Mouse (Mus musculus): ENCODE measurements at regions not wholly inside any gene's neighbourhood (a gene's known extent, or its start where the extent isn't known, plus 50 kb on each side); places are given as distances from the start of the nearest gene placed in this dataset.

GRCm38 (mm10) chr14:74352286-74352685 is 288.4 kb upstream of the Htr2a start:
- intact Hi-C loops (cut with DNase I): no loop called here

GRCm38 (mm10) chr14:74358730-74359444 is 281.8 kb upstream of the Htr2a start:
- intact Hi-C loops (cut with DNase I): no loop called here

More at GRCm38 (mm10) chr14:74352286-74352685, 288.4 kb upstream of the Htr2a start:
- peak in 1 of 2 experiments; percentile 9 for DNase-seq

GRCm38 (mm10) chr14:74359663-74360552 is 280.7 kb upstream of the Htr2a start:
- DNase-seq: no peak
- intact Hi-C loops (cut with DNase I): no loop called here

More at GRCm38 (mm10) chr14:74358730-74359444, 281.8 kb upstream of the Htr2a start:
- no peak for DNase-seq

GRCm38 (mm10) chr14:74384481-74384880 is 256.2 kb upstream of the Htr2a start:
- intact Hi-C loops (cut with DNase I): no loop called here

GRCm38 (mm10) chr14:74392419-74392818 is 248.2 kb upstream of the Htr2a start:
- intact Hi-C loops (cut with DNase I): no loop called here
- DNase-seq: no peak

More at GRCm38 (mm10) chr14:74384481-74384880, 256.2 kb upstream of the Htr2a start:
- no peak for DNase-seq

- intact Hi-C loops (cut with DNase I): no loop called here
- DNase-seq: no peak
Measured at GRCm38 (mm10) chr14:74397202-74397601, 243.4 kb upstream of the Htr2a start.

GRCm38 (mm10) chr14:74409441-74409840 is 231.2 kb upstream of the Htr2a start:
- intact Hi-C loops (cut with DNase I): no loop called here
- no peak for DNase-seq

GRCm38 (mm10) chr14:74428226-74428625 is 212.4 kb upstream of the Htr2a start:
- intact Hi-C loops (cut with DNase I): no loop called here
- peak; percentile 1 to 10 for DNase-seq

GRCm38 (mm10) chr14:74464027-74464682 is 176.5 kb upstream of the Htr2a start:
- intact Hi-C loops (cut with DNase I): no loop called here
- DNase-seq: no peak

- DNase-seq: no peak
- intact Hi-C loops (cut with DNase I): no loop called here
Measured at GRCm38 (mm10) chr14:74495504-74495903, 145.1 kb upstream of the Htr2a start.

GRCm38 (mm10) chr14:74511521-74511920 is 129.1 kb upstream of the Htr2a start:
- no peak for DNase-seq
- intact Hi-C loops (cut with DNase I): no loop called here

GRCm38 (mm10) chr14:74516451-74516850 is 124.2 kb upstream of the Htr2a start:
- intact Hi-C loops (cut with DNase I): no loop called here
- DNase-seq: no peak

GRCm38 (mm10) chr14:74519531-74519930 is 121.1 kb upstream of the Htr2a start:
- intact Hi-C loops (cut with DNase I): no loop called here
- DNase-seq: no peak

- intact Hi-C loops (cut with DNase I): no loop called here
- no peak for DNase-seq
Measured at GRCm38 (mm10) chr14:74521669-74522068, 119.0 kb upstream of the Htr2a start.

GRCm38 (mm10) chr14:74527246-74527645 is 113.4 kb upstream of the Htr2a start:
- intact Hi-C loops (cut with DNase I): no loop called here
- peak in 1 of 2 experiments; percentile 3 for DNase-seq

GRCm38 (mm10) chr14:74529368-74529951 is 111.2 kb upstream of the Htr2a start:
- intact Hi-C loops (cut with DNase I): no loop called here
- DNase-seq: no peak

- DNase-seq: no peak
Measured at GRCm38 (mm10) chr14:74538187-74538586, 102.5 kb upstream of the Htr2a start.

GRCm38 (mm10) chr14:74544028-74544427 is 96.6 kb upstream of the Htr2a start:
- no peak for DNase-seq
- intact Hi-C loops (cut with DNase I): no loop called here

More at GRCm38 (mm10) chr14:74538187-74538586, 102.5 kb upstream of the Htr2a start:
- intact Hi-C loops (cut with DNase I): no loop called here

GRCm38 (mm10) chr14:74551091-74551490 is 89.5 kb upstream of the Htr2a start:
- DNase-seq: no peak
- intact Hi-C loops (cut with DNase I): loop anchor here (5.0 kb wide), 1 partner anchor 51 kb away; no protein-coding TSS in a partner anchor

GRCm38 (mm10) chr14:74553636-74554035 is 87.0 kb upstream of the Htr2a start:
- intact Hi-C loops (cut with DNase I): loop anchor here (5.0 kb wide), 1 partner anchor 49 kb away; no protein-coding TSS in a partner anchor
- DNase-seq: peak; percentile 5 to 7

- no peak for DNase-seq
- intact Hi-C loops (cut with DNase I): no loop called here
Measured at GRCm38 (mm10) chr14:74558359-74558758, 82.3 kb upstream of the Htr2a start.
